Mouse (Mus musculus): ENCODE results near the gene Mepce. TPM values are rescaled to one million over a fixed set of nuclear protein-coding genes. Genes with fewer than 3 reads are reported as not detected.
A peak's percentile ranks its signal among the peaks of the same experiment; 100 is the strongest.
"Not testable (repeated sequence)": the region's sequence is repeated elsewhere in the genome, so short reads cannot be mapped to it uniquely, and the experiment has no call there.

The Mepce gene
- total and polyA plus RNA-seq, 2 experiments from 2014 or later, result 17.1 to 49.2 TPM

- ATAC-seq, result no peak
- Histone ChIP-seq H3K9me3 (ENCODE audit: low read length) (no peaks in the 10 kb centered on the region), H3K27me3 (ENCODE audit: insufficient read depth, low read length) (no peaks in the 10 kb centered on the region), H3K36me3 (ENCODE audit: insufficient read depth, low read length) (peaks cover 17% of the 10 kb centered on the region; the same call in 1 of the 2 replicates), H3K4me1 (ENCODE audit: insufficient read depth, low read length) (0 out of 2 replicates have a peak, but pooled peaks cover 11% of the 10 kb centered on the region), H3K27ac (no peak overlapping the region), H3K4me2 (ENCODE audit: low read depth, low read length) (no peak overlapping the region), H3K9ac (replicated peaks; ENCODE audit: low read length) (no peak overlapping the region), H3K4me3 (ENCODE audit: low read length) (no peak overlapping the region)
- no peak for DNase-seq (ENCODE audit: low spot score)
- no peak for TF ChIP-seq CTCF (IDR thresholded peaks at IDR 0.05; ENCODE audit: low read depth)
- WGBS, result 85% methylated on average over 13 of the region's 13 CpGs
Measured at GRCm38 (mm10) chr5:137753111-137753832, 34.2 kb downstream of the Mepce start.

- Histone ChIP-seq H3K4me2 (ENCODE audit: low read depth, low read length) (no peak overlapping the region), H3K36me3 (ENCODE audit: insufficient read depth, low read length) (peaks cover 17% of the 10 kb centered on the region; the same call in 1 of the 2 replicates), H3K4me1 (ENCODE audit: insufficient read depth, low read length) (peaks cover 18% of the 10 kb centered on the region; the same call in 1 of the 2 replicates), H3K27me3 (ENCODE audit: insufficient read depth, low read length) (no peaks in the 10 kb centered on the region), H3K27ac (no peak overlapping the region), H3K9ac (replicated peaks; ENCODE audit: low read length) (no peak overlapping the region), H3K9me3 (ENCODE audit: low read length) (no peaks in the 10 kb centered on the region), H3K4me3 (ENCODE audit: low read length) (no peak overlapping the region)
- 91% methylated on average over 6 of the region's 6 CpGs for WGBS
- no peak for ATAC-seq
- no peak for DNase-seq (ENCODE audit: low spot score)
- no peak for TF ChIP-seq CTCF (IDR thresholded peaks at IDR 0.05; ENCODE audit: low read depth)
Measured at GRCm38 (mm10) chr5:137751988-137752387, 35.5 kb downstream of the Mepce start.

- peaks cover 17% of the 10 kb centered on the region; the same call in 1 of the 2 replicates for H3K36me3 ChIP-seq (ENCODE audit: insufficient read depth, low read length)
- no peaks in the 10 kb centered on the region for H3K9me3 ChIP-seq (ENCODE audit: low read length)
- ATAC-seq (no peak), DNase-seq (ENCODE audit: low spot score) (no peak)
- H3K27me3 ChIP-seq (ENCODE audit: insufficient read depth, low read length), result no peaks in the 10 kb centered on the region
- no peak for TF ChIP-seq CTCF (IDR thresholded peaks at IDR 0.05; ENCODE audit: low read depth)
- 88% methylated on average over 13 of the region's 13 CpGs for WGBS
- peaks cover 18% of the 10 kb centered on the region; the same call in 1 of the 2 replicates for H3K4me1 ChIP-seq (ENCODE audit: insufficient read depth, low read length)
- no peak overlapping the region for H3K27ac ChIP-seq
- no peak overlapping the region for H3K9ac ChIP-seq (replicated peaks; ENCODE audit: low read length)
- H3K4me3 ChIP-seq (ENCODE audit: low read length), result no peak overlapping the region
- H3K4me2 ChIP-seq (ENCODE audit: low read depth, low read length), result no peak overlapping the region
Measured at GRCm38 (mm10) chr5:137751221-137751887, 36.1 kb downstream of the Mepce start.

- WGBS, result 98% methylated on average over 6 of the region's 8 CpGs
Measured at GRCm38 (mm10) chr5:137750212-137750611, 37.2 kb downstream of the Mepce start.

GRCm38 (mm10) chr5:137749196-137749836 is 38.1 kb downstream of the Mepce start:
- Histone ChIP-seq H3K4me2 (ENCODE audit: low read depth, low read length) (peak overlapping the region; percentile 98; the same call in 1 of the 2 replicates), H3K4me3 (ENCODE audit: low read length) (no peak overlapping the region), H3K27ac (peak overlapping the region; percentile 41; the same call in 1 of the 2 replicates)

More at GRCm38 (mm10) chr5:137750212-137750611, 37.2 kb downstream of the Mepce start:
- peaks cover 18% of the 10 kb centered on the region; the same call in 1 of the 2 replicates for H3K4me1 ChIP-seq (ENCODE audit: insufficient read depth, low read length)
- ATAC-seq; H3K9me3 ChIP-seq (ENCODE audit: low read length); H3K27me3 ChIP-seq (ENCODE audit: insufficient read depth, low read length); H3K27ac ChIP-seq; H3K9ac ChIP-seq (replicated peaks; ENCODE audit: low read length); DNase-seq (ENCODE audit: low spot score); H3K4me3 ChIP-seq (ENCODE audit: low read length); H3K4me2 ChIP-seq (ENCODE audit: low read depth, low read length): not testable (repeated sequence)
- H3K36me3 ChIP-seq (ENCODE audit: insufficient read depth, low read length), result peaks cover 17% of the 10 kb centered on the region; the same call in 1 of the 2 replicates

GRCm38 (mm10) chr5:137748130-137748770 is 39.2 kb downstream of the Mepce start:
- DNase-seq (ENCODE audit: low spot score) (no peak), ATAC-seq (no peak)
- no peaks in the 10 kb centered on the region for H3K9me3 ChIP-seq (ENCODE audit: low read length)
- peaks cover 17% of the 10 kb centered on the region; the same call in 1 of the 2 replicates for H3K36me3 ChIP-seq (ENCODE audit: insufficient read depth, low read length)
- H3K9ac ChIP-seq (replicated peaks; ENCODE audit: low read length), result peak overlapping the region; percentile 30; the same call in 1 of the 2 replicates
- peak overlapping the region; percentile 98 for H3K4me2 ChIP-seq (ENCODE audit: low read depth, low read length)
- H3K4me1 ChIP-seq (ENCODE audit: insufficient read depth, low read length), result peaks cover 18% of the 10 kb centered on the region; the same call in 1 of the 2 replicates
- no peak for TF ChIP-seq CTCF (IDR thresholded peaks at IDR 0.05; ENCODE audit: low read depth)
- peak overlapping the region; percentile 41; the same call in 1 of the 2 replicates for H3K27ac ChIP-seq
- no peaks in the 10 kb centered on the region for H3K27me3 ChIP-seq (ENCODE audit: insufficient read depth, low read length)
- peak overlapping the region; percentile 64 for H3K4me3 ChIP-seq (ENCODE audit: low read length)
- 33% methylated on average over 5 of the region's 5 CpGs for WGBS

More at GRCm38 (mm10) chr5:137749196-137749836, 38.1 kb downstream of the Mepce start:
- H3K36me3 ChIP-seq (ENCODE audit: insufficient read depth, low read length), result peaks cover 17% of the 10 kb centered on the region; the same call in 1 of the 2 replicates
- 70% methylated on average over 6 of the region's 6 CpGs for WGBS
- no peak for ATAC-seq
- H3K27me3 ChIP-seq (ENCODE audit: insufficient read depth, low read length), result no peaks in the 10 kb centered on the region
- TF ChIP-seq CTCF (IDR thresholded peaks at IDR 0.05; ENCODE audit: low read depth), result no peak
- DNase-seq (ENCODE audit: low spot score), result no peak
- no peaks in the 10 kb centered on the region for H3K9me3 ChIP-seq (ENCODE audit: low read length)
- H3K9ac ChIP-seq (replicated peaks; ENCODE audit: low read length), result 0 out of 2 replicates have a peak overlapping the region, but pooled peaks have one; percentile 28
- peaks cover 18% of the 10 kb centered on the region; the same call in 1 of the 2 replicates for H3K4me1 ChIP-seq (ENCODE audit: insufficient read depth, low read length)

Data from hindbrain, postnatal 0 days (tissue).